Mouse (Mus musculus) natural killer cell, adult 2 months (primary cell): ENCODE measurements around the gene Tmem183a.

Experiments
- DNase-seq, 2 experiments: peaks; one replicate each; pipeline ENCODE4 v3.0.0; 2022; ENCODE audit warnings: low spot score in 2 of 2

The Tmem183a gene

GRCm38 (mm10) chr1:134320691-134321301 lies 41.0 kb downstream of the Tmem183a start:
- no peak for DNase-seq

GRCm38 (mm10) chr1:134318261-134318660 lies 43.5 kb downstream of the Tmem183a start:
- no peak for DNase-seq

DNA sequence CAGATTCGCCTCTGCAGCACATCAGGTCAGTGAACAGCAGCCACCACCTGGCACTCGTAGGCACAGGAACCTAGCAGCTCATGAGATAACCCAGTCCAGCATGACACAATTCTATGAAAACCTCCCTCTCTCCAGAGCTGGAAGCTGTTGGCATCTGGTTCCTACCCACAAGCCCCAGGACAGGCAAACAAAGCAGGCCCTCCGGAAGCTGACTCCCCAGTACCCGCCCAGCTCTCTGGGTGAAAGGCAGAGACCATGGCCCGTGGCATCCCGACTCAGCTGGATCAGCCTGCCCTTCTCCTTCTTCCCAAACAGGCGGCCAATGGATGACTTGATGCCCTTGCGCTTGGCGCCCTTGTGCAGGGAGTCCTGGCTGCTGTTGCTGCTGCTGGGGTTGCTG lies 45.4 kb downstream of the Tmem183a start:
- DNase-seq = no peak

DNA sequence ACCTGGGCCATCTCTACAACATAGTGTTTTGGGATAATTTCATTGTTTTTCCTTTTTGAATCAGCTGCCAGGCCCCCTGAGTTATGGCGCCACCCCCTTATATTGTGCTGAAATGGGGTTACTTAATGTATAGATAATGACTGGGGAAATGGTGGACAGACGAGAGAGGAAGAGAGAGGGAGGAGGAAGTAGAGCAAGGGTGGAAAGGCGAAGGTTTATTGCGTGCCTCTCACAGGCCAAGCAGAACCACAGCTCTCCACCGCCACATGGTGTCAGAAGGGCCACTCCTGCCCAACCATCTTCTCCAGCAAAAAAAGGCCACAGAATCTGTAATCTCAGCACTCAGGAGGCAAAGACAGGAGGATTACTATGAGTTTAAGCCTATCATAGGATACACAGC lies 46.6 kb downstream of the Tmem183a start:
- DNase-seq = no peak

GRCm38 (mm10) chr1:134311760-134312159 lies 50.0 kb downstream of the Tmem183a start:
- no peak for DNase-seq

DNA sequence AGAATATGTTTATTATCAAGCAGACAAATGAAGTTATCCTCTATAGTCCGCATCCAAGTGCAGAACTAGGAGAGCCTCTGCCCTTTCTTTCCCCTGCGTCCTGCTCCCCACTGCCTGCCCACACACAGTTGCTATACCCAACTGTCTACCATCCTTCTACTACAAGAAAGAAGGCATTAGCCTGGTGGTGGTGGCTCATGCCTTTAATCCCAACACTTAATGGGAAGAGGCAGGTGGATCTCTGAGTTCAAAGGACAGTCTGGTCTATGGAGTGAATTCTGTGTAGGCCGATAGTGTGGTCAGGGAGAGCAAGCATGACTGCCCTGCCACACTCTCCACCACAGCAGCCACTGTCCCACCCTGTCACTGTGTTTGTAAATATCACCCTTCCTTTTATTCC lies 51.0 kb downstream of the Tmem183a start:
- no peak for DNase-seq

- no peak for DNase-seq
Measured at GRCm38 (mm10) chr1:134310291-134310690, 51.5 kb downstream of the Tmem183a start.

GRCm38 (mm10) chr1:134307409-134307808 lies 54.4 kb downstream of the Tmem183a start:
- no peak for DNase-seq

DNA sequence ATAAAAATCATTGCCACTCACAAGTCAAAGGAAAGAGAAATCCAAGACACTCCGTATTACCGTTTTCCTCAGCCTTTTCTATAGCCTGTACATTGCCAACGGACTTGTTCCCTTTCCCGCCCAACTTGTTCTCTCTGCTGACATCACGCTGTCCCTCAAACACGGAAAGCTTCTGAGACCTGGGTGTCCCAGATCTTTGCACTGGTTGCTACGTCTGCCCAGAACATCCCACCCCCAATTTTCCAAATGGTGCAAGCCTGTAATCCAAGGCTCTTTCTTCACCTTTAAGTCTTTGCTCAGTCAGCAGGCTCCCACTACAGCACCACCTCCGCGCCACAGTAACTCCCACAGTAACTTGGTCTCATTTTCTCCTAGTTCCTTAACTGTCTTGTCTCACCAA lies 56.8 kb downstream of the Tmem183a start:
- DNase-seq = no peak

GRCm38 (mm10) chr1:134302568-134303238 lies 59.1 kb downstream of the Tmem183a start:
- peak in 1 of 2 experiments; percentile 35 for DNase-seq

- DNase-seq = no peak
Measured at GRCm38 (mm10) chr1:134298636-134299411, 63.0 kb downstream of the Tmem183a start.

DNA sequence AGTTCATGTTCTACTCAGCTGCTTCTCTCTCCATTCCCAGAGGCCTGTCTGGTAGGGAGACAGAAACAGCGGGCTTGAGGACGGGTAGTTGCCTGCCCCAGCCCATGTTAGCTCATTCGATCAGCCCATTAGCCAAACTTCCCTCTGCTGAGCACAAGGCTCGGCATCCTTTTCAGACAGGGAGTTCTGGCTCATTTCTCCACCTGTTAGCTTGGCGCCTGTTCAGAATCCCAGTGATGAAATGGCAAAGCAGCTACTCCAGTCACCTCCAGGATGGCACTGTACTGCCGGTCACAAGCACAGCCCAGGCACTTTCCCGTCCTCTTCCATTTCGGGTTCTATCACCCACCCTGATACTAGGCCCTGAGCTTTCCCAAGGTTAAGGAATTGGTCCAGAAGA lies 64.5 kb downstream of the Tmem183a start:
- no peak for DNase-seq
